Mouse (Mus musculus) limb, embryonic 13.5 days (tissue): ENCODE measurements at regions not wholly inside any gene's neighbourhood (a gene's known extent, or its start where the extent isn't known, plus 50 kb on each side); places are given as distances from the start of the nearest gene placed in this dataset.

ENCODE experiments used
- ATAC-seq: fragments of 200-750 bp; cut with Nextera tagmentation; 2 replicates; pipeline ENCODE4 v1.8.0; 2017; ENCODE audit warnings: low read depth, moderate number of reproducible peaks, moderate TSS enrichment; ENCODE audit not compliant: low FRiP score
- H3K27ac ChIP-seq: fragments of 300-500 bp; sonication (generic); 2 replicates; pipeline ENCODE4 v1.5.1; 2015; ENCODE audit warnings: inconsistent platforms, mild to moderate bottlenecking, moderate library complexity
- H3K27me3 ChIP-seq: fragments of 300-500 bp; sonication (generic); 2 replicates; pipeline ENCODE4 v1.6.1; 2015; ENCODE audit warnings: mild to moderate bottlenecking, inconsistent platforms
- H3K36me3 ChIP-seq: fragments of 300-500 bp; sonication (generic); 2 replicates; pipeline ENCODE4 v1.6.1; 2015; ENCODE audit warnings: inconsistent platforms, mild to moderate bottlenecking, moderate library complexity
- H3K4me1 ChIP-seq: fragments of 300-500 bp; sonication (generic); 2 replicates; pipeline ENCODE4 v1.6.1; 2015; ENCODE audit warnings: inconsistent platforms
- H3K4me2 ChIP-seq: fragments of 300-500 bp; sonication (generic); replicated peaks from 2 replicates; pipeline ENCODE4 v1.6.1; 2015; ENCODE audit warnings: inconsistent platforms, mild to moderate bottlenecking, moderate library complexity
- H3K4me3 ChIP-seq: fragments of 300-500 bp; sonication (generic); 2 replicates; pipeline ENCODE4 v1.5.1; 2015; ENCODE audit warnings: moderate library complexity, mild to moderate bottlenecking, inconsistent platforms
- H3K9ac ChIP-seq: fragments of 300-500 bp; sonication (generic); 2 replicates; pipeline ENCODE4 v1.6.1; 2015; ENCODE audit warnings: mild to moderate bottlenecking, inconsistent platforms
- H3K9me3 ChIP-seq: fragments of 300-500 bp; sonication (generic); 2 replicates; pipeline ENCODE4 v1.6.1; 2016; ENCODE audit warnings: inconsistent platforms
- WGBS: fragments of 180-500 bp; shearing (Covaris S2); methylation state at CpG from one replicate; pipeline ENCODE4 v1.1.7; 2015; 5-methylcytosine and 5-hydroxymethylcytosine counted together

DNA sequence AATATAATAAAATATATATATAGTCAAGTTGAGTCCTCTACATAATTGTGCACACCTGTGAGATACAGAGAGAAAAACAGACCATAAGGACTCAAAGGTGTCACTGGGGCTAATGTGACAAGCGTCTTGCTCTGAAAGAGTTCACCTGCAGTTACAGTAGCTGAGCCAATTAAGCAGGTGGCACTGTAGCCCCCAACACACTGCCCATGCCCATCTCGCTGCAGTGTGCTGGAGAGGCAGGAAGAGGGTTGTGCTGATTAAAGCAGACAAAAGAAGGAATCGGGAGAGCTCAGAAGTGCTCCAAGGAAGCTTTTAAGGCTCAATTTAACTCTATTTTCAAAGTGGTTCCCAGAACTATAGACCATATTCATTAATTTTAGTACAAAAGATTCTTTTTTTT is 88.0 kb upstream of the Nek7 start:
- Histone ChIP-seq H3K4me1 (no peaks in the 10 kb centered on the region), H3K27ac (no peak overlapping the region), H3K9ac (no peak overlapping the region), H3K27me3 (no peaks in the 10 kb centered on the region), H3K36me3 (no peaks in the 10 kb centered on the region), H3K4me2 (no peak overlapping the region), H3K4me3 (no peak overlapping the region), H3K9me3 (no peaks in the 10 kb centered on the region)
- 53% methylated on average over 3 of the region's 3 CpGs for WGBS
- no peak for ATAC-seq

DNA sequence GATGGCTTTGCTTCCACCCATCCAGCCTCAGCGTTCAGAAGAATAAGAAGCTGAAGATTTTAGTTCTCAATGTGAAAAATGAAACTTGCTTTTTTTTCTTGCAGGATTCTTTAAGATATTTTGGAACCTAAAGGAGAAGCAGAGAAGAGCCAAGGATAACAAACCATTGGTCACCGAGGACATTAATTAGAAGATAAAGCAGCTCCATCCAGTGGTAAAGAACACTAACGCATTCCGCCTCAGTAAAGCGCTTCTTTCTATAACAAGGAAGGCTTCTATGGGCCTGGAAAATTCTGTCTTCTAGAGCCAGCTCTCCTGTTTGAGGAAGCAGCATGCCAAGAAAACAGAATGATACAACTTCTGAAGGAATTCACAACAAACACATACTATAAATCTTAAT is 83.3 kb upstream of the Nek7 start:
- ATAC-seq = no peak
- no peak overlapping the region for H3K27ac ChIP-seq
- no peaks in the 10 kb centered on the region for H3K27me3 ChIP-seq
- H3K9ac ChIP-seq = no peak overlapping the region
- H3K4me3 ChIP-seq = no peak overlapping the region
- no peaks in the 10 kb centered on the region for H3K4me1 ChIP-seq
- H3K36me3 ChIP-seq = no peaks in the 10 kb centered on the region
- 65% methylated on average over 5 of the region's 5 CpGs for WGBS
- H3K9me3 ChIP-seq = no peaks in the 10 kb centered on the region
- H3K4me2 ChIP-seq = no peak overlapping the region

DNA sequence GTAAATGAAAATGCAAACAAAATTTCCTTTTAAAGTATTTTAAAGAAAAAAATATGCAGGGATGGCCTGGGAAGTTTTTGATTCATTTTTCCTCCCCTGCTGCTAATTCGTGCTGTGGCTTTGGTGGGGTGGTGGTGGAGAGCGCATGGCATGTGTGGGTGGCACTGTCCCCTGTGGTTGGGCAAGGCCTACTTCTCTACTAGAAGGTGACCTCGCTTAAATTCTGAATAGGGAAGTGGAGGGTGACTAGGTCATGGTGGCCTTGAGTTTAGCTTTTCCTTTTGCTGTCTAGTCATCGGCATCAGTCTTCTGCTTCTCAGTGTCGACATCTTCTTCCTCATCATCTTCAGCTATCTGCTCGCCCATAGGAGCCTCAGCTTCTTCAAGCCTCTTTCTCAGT is 69.3 kb upstream of the Nek7 start:
- no peak overlapping the region for H3K4me2 ChIP-seq
- no peak overlapping the region for H3K27ac ChIP-seq
- H3K4me3 ChIP-seq = no peak overlapping the region
- H3K9ac ChIP-seq = no peak overlapping the region
- no peaks in the 10 kb centered on the region for H3K4me1 ChIP-seq
- no peak for ATAC-seq
- H3K9me3 ChIP-seq = peaks cover 6% of the 10 kb centered on the region; the same call in 1 of the 2 replicates
- H3K27me3 ChIP-seq = no peaks in the 10 kb centered on the region
- 90% methylated on average over 6 of the region's 6 CpGs for WGBS
- H3K36me3 ChIP-seq = no peaks in the 10 kb centered on the region

DNA sequence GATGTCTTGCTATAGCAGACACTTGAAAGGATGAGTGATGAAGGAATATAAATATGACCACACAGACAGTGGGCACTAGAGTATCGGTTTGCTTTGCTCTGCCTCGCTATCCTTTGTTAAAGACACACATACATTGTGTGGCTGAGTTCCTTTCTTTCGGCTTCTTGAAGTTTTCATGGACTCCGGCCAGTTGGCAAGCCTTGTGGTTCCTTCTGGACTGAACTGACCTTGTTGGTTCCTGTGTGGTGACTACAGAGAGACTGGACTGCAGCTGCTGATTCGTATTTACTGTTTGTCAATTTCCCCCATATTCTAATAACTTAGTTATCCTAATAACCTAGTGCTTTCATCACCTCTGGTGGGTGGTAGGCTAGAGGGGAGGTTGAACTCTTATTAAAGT is 66.8 kb upstream of the Nek7 start:
- no peak for ATAC-seq
- WGBS = 84% methylated on average over 5 of the region's 5 CpGs
- H3K27ac ChIP-seq = no peak overlapping the region
- no peaks in the 10 kb centered on the region for H3K27me3 ChIP-seq
- H3K36me3 ChIP-seq = no peaks in the 10 kb centered on the region
- no peak overlapping the region for H3K4me3 ChIP-seq
- peaks cover 6% of the 10 kb centered on the region; the same call in 1 of the 2 replicates for H3K9me3 ChIP-seq
- H3K4me2 ChIP-seq = no peak overlapping the region
- H3K4me1 ChIP-seq = peaks cover 3% of the 10 kb centered on the region; the same call in 1 of the 2 replicates
- no peak overlapping the region for H3K9ac ChIP-seq

DNA sequence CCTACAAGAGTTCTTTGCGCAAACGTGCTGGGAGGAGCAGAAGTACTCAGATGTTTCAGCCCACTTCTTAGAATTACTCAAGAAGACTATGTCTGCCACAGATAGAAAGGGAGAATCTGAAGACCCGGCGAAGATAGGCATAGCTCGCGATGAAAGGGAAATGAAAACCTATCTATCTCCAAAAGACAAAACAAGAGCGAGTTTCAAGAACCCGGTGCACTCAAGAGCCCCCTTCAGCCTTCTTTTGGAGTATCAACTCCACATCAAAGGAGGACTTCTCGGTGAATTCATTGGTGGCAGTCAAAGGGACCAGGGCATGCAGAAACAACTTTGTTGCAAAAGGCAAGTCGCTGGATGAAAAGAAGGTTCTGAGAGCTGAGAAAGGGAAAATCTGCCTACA is 63.8 kb upstream of the Nek7 start:
- no peaks in the 10 kb centered on the region for H3K36me3 ChIP-seq
- no peak overlapping the region for H3K4me2 ChIP-seq
- ATAC-seq = no peak
- H3K9me3 ChIP-seq = no peaks in the 10 kb centered on the region
- H3K4me1 ChIP-seq = peaks cover 5% of the 10 kb centered on the region; the same call in 1 of the 2 replicates
- H3K27me3 ChIP-seq = no peaks in the 10 kb centered on the region
- no peak overlapping the region for H3K4me3 ChIP-seq
- 83% methylated on average over 10 of the region's 10 CpGs for WGBS
- no peak overlapping the region for H3K9ac ChIP-seq
- H3K27ac ChIP-seq = no peak overlapping the region

DNA sequence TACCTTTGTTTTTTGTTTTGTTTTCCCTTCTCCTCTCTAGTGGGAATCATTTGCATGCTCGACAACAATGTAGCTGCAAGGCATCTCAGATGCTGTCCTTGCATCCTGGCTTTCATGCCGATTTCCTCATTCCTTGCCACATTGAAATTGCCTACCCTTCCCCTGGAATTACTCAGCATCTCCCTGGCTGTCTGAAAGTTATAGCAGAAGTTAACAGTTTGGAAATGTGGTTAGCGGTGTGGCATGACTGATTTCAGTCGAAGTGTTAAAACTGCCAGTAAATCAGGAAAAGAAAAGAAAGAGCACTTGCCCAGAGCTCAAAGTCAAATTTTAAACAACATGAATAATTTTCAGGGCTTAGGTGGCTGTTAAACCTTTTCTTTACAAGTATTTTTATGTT is 62.0 kb upstream of the Nek7 start:
- no peak for ATAC-seq
- Histone ChIP-seq H3K27me3 (no peaks in the 10 kb centered on the region), H3K9ac (no peak overlapping the region), H3K36me3 (no peaks in the 10 kb centered on the region), H3K9me3 (no peaks in the 10 kb centered on the region), H3K27ac (no peak overlapping the region), H3K4me2 (no peak overlapping the region), H3K4me1 (peaks cover 5% of the 10 kb centered on the region; the same call in 1 of the 2 replicates), H3K4me3 (no peak overlapping the region)
- WGBS = 33% methylated on average over 4 of the region's 4 CpGs

DNA sequence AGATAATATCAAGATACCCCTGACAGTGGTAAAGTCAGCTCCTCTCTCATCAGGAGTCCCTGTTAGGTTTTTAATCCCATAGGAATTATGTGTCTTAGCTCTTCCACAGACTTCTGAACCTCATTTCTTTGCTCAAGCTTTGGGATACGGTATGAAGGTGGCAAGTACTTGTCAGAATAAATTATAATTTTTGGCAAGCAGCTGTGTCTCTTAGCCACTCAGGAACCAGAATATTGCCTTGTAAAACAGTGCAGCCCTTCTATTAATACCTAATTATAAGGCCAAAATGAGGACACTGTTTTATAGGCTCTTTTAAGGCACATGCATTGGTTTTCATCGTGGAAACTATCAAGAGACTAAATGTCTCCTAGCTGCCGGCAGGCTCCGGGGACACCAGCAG is 54.3 kb upstream of the Nek7 start:
- no peaks in the 10 kb centered on the region for H3K27me3 ChIP-seq
- peak overlapping the region; percentile 28 for H3K4me2 ChIP-seq
- no peak overlapping the region for H3K4me3 ChIP-seq
- ATAC-seq = peak; percentile 80; the same call in 1 of the 2 replicates
- H3K9me3 ChIP-seq = no peaks in the 10 kb centered on the region
- WGBS = 26% methylated on average over 4 of the region's 4 CpGs
- H3K27ac ChIP-seq = peak overlapping the region; percentile 70; the same call in 1 of the 2 replicates
- H3K9ac ChIP-seq = no peak overlapping the region
- H3K4me1 ChIP-seq = peaks cover 25% of the 10 kb centered on the region
- no peaks in the 10 kb centered on the region for H3K36me3 ChIP-seq
